Mouse (Mus musculus): ENCODE measurements around the gene Camk1d. TPM values are rescaled to one million over a fixed set of nuclear protein-coding genes. Genes with fewer than 3 reads are reported as not detected.
"Not testable (repeated sequence)": the region's sequence is repeated elsewhere in the genome, so short reads cannot be mapped to it uniquely, and the experiment has no call there.

Gene Camk1d
- polyA plus RNA-seq, 2 experiments: 4.9 to 7.7 TPM

DNA sequence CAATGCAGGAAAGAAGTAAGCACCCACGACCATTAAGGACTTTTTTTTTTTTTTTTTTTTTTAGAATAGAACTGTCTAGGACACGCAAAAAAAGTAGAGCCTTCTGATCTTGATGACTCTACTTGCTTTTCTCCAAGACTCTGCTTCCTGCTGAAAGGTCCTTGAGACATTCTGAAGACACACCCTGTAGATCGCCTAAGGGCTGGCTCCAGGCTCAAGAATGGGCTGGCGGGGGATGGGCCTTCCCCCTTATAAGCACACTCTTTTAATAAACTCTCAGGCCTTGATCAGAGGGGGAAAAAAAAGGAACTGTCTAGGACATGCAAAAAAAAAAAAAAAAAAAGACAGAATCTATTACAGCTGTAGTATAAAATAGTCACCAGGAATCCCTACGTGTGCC, 430.0 kb downstream of the Camk1d start:
- Histone ChIP-seq H3K9me3 (ENCODE audit: control insufficient read depth, low read length) (no peaks in the 10 kb centered on the region), H3K27ac (replicated peaks; ENCODE audit: low read depth, low read length) (no peak overlapping the region), H3K4me3 (replicated peaks; ENCODE audit: low read length) (no peak overlapping the region), H3K4me2 (replicated peaks; ENCODE audit: low read depth, low read length, severe bottlenecking) (no peak overlapping the region), H3K4me1 (ENCODE audit: control insufficient read depth, insufficient read depth, low read length) (peaks cover 4% of the 10 kb centered on the region; the same call in 1 of the 2 replicates), H3K27me3 (ENCODE audit: control insufficient read depth, insufficient read depth, low read length) (no peaks in the 10 kb centered on the region), H3K9ac (ENCODE audit: low read depth, low read length, severe bottlenecking) (no peak overlapping the region), H3K36me3 (ENCODE audit: control insufficient read depth, insufficient read depth, low read length) (no peaks in the 10 kb centered on the region)
- 69% methylated on average over 5 of the region's 5 CpGs for WGBS
- no peak for ATAC-seq (ENCODE audit: low FRiP score, low read depth)
- TF ChIP-seq POLR2A (IDR thresholded peaks at IDR 0.05; ENCODE audit: borderline replicate concordance, extremely low read depth, insufficient read depth, insufficient read length): no peak
- DNase-seq (ENCODE audit: low spot score): no peak

DNA sequence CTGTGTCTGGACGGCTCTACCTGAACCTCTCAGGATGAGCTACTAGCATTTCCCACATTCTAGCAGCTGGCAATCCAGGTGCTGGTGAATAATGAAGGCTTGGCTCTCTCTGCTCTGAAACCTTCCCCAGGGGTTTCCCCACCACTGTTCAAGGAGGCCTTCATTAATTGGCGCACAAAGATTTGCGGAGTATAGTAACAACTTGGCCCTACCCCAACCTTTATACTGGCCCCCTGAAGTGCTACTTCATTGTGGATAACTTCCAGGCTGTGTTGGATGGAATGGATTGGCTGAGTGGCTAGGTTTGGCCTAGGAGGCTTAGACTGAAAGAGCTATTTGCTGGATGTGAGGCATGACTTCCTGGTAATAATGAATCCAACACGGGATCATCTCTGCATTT, 431.7 kb downstream of the Camk1d start:
- Histone ChIP-seq H3K9ac (ENCODE audit: low read depth, low read length, severe bottlenecking) (no peak overlapping the region), H3K4me2 (replicated peaks; ENCODE audit: low read depth, low read length, severe bottlenecking) (no peak overlapping the region), H3K9me3 (ENCODE audit: control insufficient read depth, low read length) (no peaks in the 10 kb centered on the region), H3K27me3 (ENCODE audit: control insufficient read depth, insufficient read depth, low read length) (no peaks in the 10 kb centered on the region), H3K4me3 (replicated peaks; ENCODE audit: low read length) (no peak overlapping the region), H3K36me3 (ENCODE audit: control insufficient read depth, insufficient read depth, low read length) (no peaks in the 10 kb centered on the region), H3K27ac (replicated peaks; ENCODE audit: low read depth, low read length) (no peak overlapping the region), H3K4me1 (ENCODE audit: control insufficient read depth, insufficient read depth, low read length) (peaks cover 4% of the 10 kb centered on the region; the same call in 1 of the 2 replicates)
- DNase-seq (ENCODE audit: low spot score) (peak; percentile 62), ATAC-seq (ENCODE audit: low FRiP score, low read depth) (peak; percentile 67)
- TF ChIP-seq POLR2A (IDR thresholded peaks at IDR 0.05; ENCODE audit: borderline replicate concordance, extremely low read depth, insufficient read depth, insufficient read length): no peak
- WGBS: 47% methylated on average over 4 of the region's 4 CpGs

DNA sequence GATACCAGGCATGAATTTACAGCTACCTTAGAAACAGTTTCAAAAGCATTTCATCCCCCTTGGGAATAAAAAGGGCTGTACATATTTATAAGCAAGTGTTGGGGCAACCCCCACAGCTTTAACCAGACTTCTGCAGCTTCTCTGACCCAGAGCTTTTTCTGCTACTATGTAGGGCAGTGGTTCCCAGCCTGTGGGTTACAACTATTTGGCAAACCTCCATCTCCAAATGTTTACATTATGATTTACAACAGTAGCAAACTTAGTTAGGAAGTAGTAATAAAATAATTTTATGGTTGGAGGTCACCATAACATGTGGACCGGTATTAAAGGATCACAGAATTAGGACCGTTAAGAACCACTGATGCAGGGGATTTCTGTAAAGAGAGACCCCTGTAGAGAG, 446.3 kb downstream of the Camk1d start:
- Histone ChIP-seq H3K9me3 (ENCODE audit: control insufficient read depth, low read length) (no peaks in the 10 kb centered on the region), H3K27me3 (ENCODE audit: control insufficient read depth, insufficient read depth, low read length) (no peaks in the 10 kb centered on the region), H3K4me1 (ENCODE audit: control insufficient read depth, insufficient read depth, low read length) (no peaks in the 10 kb centered on the region), H3K27ac (replicated peaks; ENCODE audit: low read depth, low read length) (no peak overlapping the region), H3K4me2 (replicated peaks; ENCODE audit: low read depth, low read length, severe bottlenecking) (no peak overlapping the region), H3K4me3 (replicated peaks; ENCODE audit: low read length) (no peak overlapping the region), H3K9ac (ENCODE audit: low read depth, low read length, severe bottlenecking) (no peak overlapping the region), H3K36me3 (ENCODE audit: control insufficient read depth, insufficient read depth, low read length) (no peaks in the 10 kb centered on the region)
- DNase-seq (ENCODE audit: low spot score) (peak; percentile 43), ATAC-seq (ENCODE audit: low FRiP score, low read depth) (0 out of 2 replicates have a peak, but pooled peaks have one; percentile 50)
- TF ChIP-seq POLR2A (IDR thresholded peaks at IDR 0.05; ENCODE audit: borderline replicate concordance, extremely low read depth, insufficient read depth, insufficient read length): no peak
- WGBS: 37% methylated on average over 2 of the region's 2 CpGs

GRCm38 (mm10) chr2:5262279-5262678, 452.0 kb downstream of the Camk1d start:
- Histone ChIP-seq H3K27me3 (ENCODE audit: control insufficient read depth, insufficient read depth, low read length) (no peaks in the 10 kb centered on the region), H3K4me3 (replicated peaks; ENCODE audit: low read length) (no peak overlapping the region), H3K9me3 (ENCODE audit: control insufficient read depth, low read length) (no peaks in the 10 kb centered on the region), H3K36me3 (ENCODE audit: control insufficient read depth, insufficient read depth, low read length) (no peaks in the 10 kb centered on the region), H3K4me2 (replicated peaks; ENCODE audit: low read depth, low read length, severe bottlenecking) (no peak overlapping the region), H3K4me1 (ENCODE audit: control insufficient read depth, insufficient read depth, low read length) (no peaks in the 10 kb centered on the region), H3K9ac (ENCODE audit: low read depth, low read length, severe bottlenecking) (no peak overlapping the region), H3K27ac (replicated peaks; ENCODE audit: low read depth, low read length) (no peak overlapping the region)
- DNase-seq (ENCODE audit: low spot score) (no peak), ATAC-seq (ENCODE audit: low FRiP score, low read depth) (no peak)
- no peak for TF ChIP-seq POLR2A (IDR thresholded peaks at IDR 0.05; ENCODE audit: borderline replicate concordance, extremely low read depth, insufficient read depth, insufficient read length)
- WGBS: 54% methylated on average over 2 of the region's 2 CpGs

GRCm38 (mm10) chr2:5258250-5258649, 456.1 kb downstream of the Camk1d start:
- ATAC-seq (ENCODE audit: low FRiP score, low read depth) (no peak), DNase-seq (ENCODE audit: low spot score) (no peak)
- no peak overlapping the region for H3K9ac ChIP-seq (ENCODE audit: low read depth, low read length, severe bottlenecking)
- H3K4me1 ChIP-seq (ENCODE audit: control insufficient read depth, insufficient read depth, low read length): no peaks in the 10 kb centered on the region
- H3K4me3 ChIP-seq (replicated peaks; ENCODE audit: low read length): no peak overlapping the region
- H3K4me2 ChIP-seq (replicated peaks; ENCODE audit: low read depth, low read length, severe bottlenecking): no peak overlapping the region
- 56% methylated on average over 3 of the region's 3 CpGs for WGBS
- H3K27ac ChIP-seq (replicated peaks; ENCODE audit: low read depth, low read length): no peak overlapping the region
- no peaks in the 10 kb centered on the region for H3K9me3 ChIP-seq (ENCODE audit: control insufficient read depth, low read length)
- H3K27me3 ChIP-seq (ENCODE audit: control insufficient read depth, insufficient read depth, low read length): no peaks in the 10 kb centered on the region
- no peak for TF ChIP-seq POLR2A (IDR thresholded peaks at IDR 0.05; ENCODE audit: borderline replicate concordance, extremely low read depth, insufficient read depth, insufficient read length)
- H3K36me3 ChIP-seq (ENCODE audit: control insufficient read depth, insufficient read depth, low read length): no peaks in the 10 kb centered on the region

GRCm38 (mm10) chr2:5249969-5250368, 464.3 kb downstream of the Camk1d start:
- DNase-seq (ENCODE audit: low spot score): no peak
- Histone ChIP-seq H3K4me2 (replicated peaks; ENCODE audit: low read depth, low read length, severe bottlenecking) (no peak overlapping the region), H3K9ac (ENCODE audit: low read depth, low read length, severe bottlenecking) (no peak overlapping the region), H3K36me3 (ENCODE audit: control insufficient read depth, insufficient read depth, low read length) (no peaks in the 10 kb centered on the region), H3K4me3 (replicated peaks; ENCODE audit: low read length) (no peak overlapping the region), H3K4me1 (ENCODE audit: control insufficient read depth, insufficient read depth, low read length) (no peaks in the 10 kb centered on the region), H3K9me3 (ENCODE audit: control insufficient read depth, low read length) (no peaks in the 10 kb centered on the region), H3K27ac (replicated peaks; ENCODE audit: low read depth, low read length) (no peak overlapping the region), H3K27me3 (ENCODE audit: control insufficient read depth, insufficient read depth, low read length) (no peaks in the 10 kb centered on the region)
- 67% methylated on average over 12 of the region's 12 CpGs for WGBS
- ATAC-seq (ENCODE audit: low FRiP score, low read depth): no peak
- TF ChIP-seq POLR2A (IDR thresholded peaks at IDR 0.05; ENCODE audit: borderline replicate concordance, extremely low read depth, insufficient read depth, insufficient read length): no peak

DNA sequence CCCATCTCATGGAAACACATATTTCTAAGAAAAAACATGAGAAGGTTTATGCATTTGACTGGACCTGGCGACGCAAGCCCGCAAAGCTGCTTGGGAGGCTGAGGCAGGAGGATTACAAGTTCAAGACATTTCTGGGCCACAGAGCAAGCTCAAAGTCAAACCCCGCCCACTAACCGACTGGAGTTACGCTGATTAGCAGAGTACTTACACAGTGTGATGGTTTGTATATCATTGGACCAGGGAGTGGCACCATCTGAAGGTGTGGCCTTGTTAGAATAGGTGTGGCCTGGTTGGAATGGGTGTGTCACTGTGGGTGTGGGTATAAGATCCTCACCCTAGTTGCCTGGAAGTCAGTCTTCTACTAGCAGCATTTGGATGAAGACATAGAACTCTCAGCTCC, 465.1 kb downstream of the Camk1d start:
- H3K9ac ChIP-seq (ENCODE audit: low read depth, low read length, severe bottlenecking); H3K9me3 ChIP-seq (ENCODE audit: control insufficient read depth, low read length); H3K27ac ChIP-seq (replicated peaks; ENCODE audit: low read depth, low read length); H3K4me3 ChIP-seq (replicated peaks; ENCODE audit: low read length); H3K4me1 ChIP-seq (ENCODE audit: control insufficient read depth, insufficient read depth, low read length); H3K36me3 ChIP-seq (ENCODE audit: control insufficient read depth, insufficient read depth, low read length); ATAC-seq (ENCODE audit: low FRiP score, low read depth); H3K4me2 ChIP-seq (replicated peaks; ENCODE audit: low read depth, low read length, severe bottlenecking); H3K27me3 ChIP-seq (ENCODE audit: control insufficient read depth, insufficient read depth, low read length); DNase-seq (ENCODE audit: low spot score): not testable (repeated sequence)
- 98% methylated on average over 6 of the region's 6 CpGs for WGBS

All from limb, embryonic 14.5 days (tissue).